Mouse (Mus musculus): ENCODE results near the gene Uhmk1. TPM values are rescaled to one million over a fixed set of nuclear protein-coding genes. Genes with fewer than 3 reads are reported as not detected.

Gene Uhmk1
- polyA plus RNA-seq (2012; rRNA removed), result 9.6 and 11.5 TPM in 2 replicates

DNA sequence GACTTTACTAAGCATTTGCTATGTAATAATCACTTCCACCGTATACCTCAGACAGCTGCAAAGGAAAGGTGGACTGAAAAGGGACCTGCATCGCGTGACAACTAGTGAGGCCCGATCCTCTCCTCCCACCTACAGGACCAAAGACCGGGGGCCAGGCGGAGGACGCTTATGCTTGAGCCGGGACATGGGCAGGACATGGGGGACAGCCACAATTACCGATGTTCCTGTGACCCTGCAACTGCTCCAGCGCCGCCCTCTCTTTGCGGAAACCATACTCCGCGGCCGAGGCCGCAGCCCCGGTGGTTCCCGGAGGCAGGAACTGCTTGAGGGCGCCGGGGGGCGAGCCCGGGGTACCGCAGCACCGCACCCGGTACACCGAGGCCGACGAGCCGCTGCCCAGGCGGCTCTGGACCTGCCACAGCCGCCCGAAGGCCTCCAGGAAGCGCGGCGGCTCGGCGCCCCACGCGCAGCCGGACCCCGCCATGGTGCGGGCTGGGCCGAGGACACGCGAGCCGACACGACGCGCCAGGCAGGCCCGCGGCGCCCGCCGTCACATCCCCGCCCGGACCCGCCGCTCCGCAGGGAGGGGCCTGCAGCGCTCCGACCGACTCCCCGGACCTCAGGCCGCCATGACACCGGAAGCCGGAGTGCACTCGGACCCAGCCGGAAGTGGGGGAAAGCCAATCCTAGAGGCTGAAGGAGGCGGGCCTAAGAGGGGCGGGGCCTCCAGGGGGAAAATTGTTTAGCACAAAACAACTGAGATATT, at the start of gene Uhmk1:
TSS of gene Uhmk1 (minus strand) at position 641 of the 766 bp plus-strand sequence.

GRCm38 (mm10) chr1:170232688-170233087, 17.5 kb upstream of the Uhmk1 start, which contains the start of gene Sh2d1b2:
Sh2d1b2 (plus strand) TSS chr1:170232749.

DNA sequence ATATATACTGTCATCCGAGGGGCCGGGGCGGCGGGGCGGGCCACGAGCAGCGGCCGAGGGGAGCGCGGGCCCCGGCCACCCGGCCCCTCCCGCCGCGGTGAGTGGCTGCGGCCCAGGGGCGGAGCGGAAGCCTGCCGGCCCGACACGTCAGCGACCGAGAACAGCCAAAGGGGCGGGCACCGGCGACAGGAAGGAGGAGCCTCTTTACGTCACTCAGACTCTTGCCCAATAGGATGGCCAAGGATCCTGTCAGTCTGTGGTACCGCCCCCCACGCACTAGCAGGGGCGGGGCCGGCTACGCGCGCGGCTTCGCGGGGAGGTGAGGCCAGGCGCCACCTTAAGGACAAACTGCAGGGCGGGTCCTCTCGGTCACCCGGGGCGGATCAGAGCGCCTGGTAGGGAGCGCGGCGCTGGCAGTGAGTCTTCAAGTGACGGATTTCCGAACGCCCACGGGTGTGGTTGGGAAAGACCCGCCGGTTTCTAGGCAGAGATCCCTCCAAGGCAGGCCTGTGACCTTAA, 40.3 kb downstream of the Uhmk1 start, which contains the start of gene Uap1:
TSS of gene Uap1 (minus strand) at position 144 of the 519 bp plus-strand sequence.

Other genes starting within 250 kb of the Uhmk1 start
- 5.5 and 6.8 TPM in 2 replicates for gene Hsd17b7, start 246.2 kb downstream of the Uhmk1 start, polyA plus RNA-seq (2012; rRNA removed)
- 0.50 and 0.80 TPM in 2 replicates for gene Ddr2, start 104.6 kb downstream of the Uhmk1 start, polyA plus RNA-seq (2012; rRNA removed)
- gene Uap1, start 40.4 kb downstream of the Uhmk1 start, polyA plus RNA-seq (2012; rRNA removed), result 14.5 and 17.5 TPM in 2 replicates
- not detected in 2 replicates for gene Sh2d1b2, start 17.4 kb upstream of the Uhmk1 start, polyA plus RNA-seq (2012; rRNA removed)
- 0.17 and 0.18 TPM in 2 replicates for gene Sh2d1b1, start 61.9 kb upstream of the Uhmk1 start, polyA plus RNA-seq (2012; rRNA removed)
- 1.3 and 1.6 TPM in 2 replicates for gene Gm7694, start 90.9 kb upstream of the Uhmk1 start, polyA plus RNA-seq (2012; rRNA removed)
- not detected in 2 replicates for gene Spata46, start 93.4 kb upstream of the Uhmk1 start, polyA plus RNA-seq (2012; rRNA removed)